Mouse (Mus musculus): Measurements from ENCODE around the gene Hexim2. TPM values are rescaled to one million over a fixed set of nuclear protein-coding genes. Genes with fewer than 3 reads are reported as not detected.

Gene Hexim2
- polyA plus RNA-seq, 1 experiment, result 5.7 TPM

DNA sequence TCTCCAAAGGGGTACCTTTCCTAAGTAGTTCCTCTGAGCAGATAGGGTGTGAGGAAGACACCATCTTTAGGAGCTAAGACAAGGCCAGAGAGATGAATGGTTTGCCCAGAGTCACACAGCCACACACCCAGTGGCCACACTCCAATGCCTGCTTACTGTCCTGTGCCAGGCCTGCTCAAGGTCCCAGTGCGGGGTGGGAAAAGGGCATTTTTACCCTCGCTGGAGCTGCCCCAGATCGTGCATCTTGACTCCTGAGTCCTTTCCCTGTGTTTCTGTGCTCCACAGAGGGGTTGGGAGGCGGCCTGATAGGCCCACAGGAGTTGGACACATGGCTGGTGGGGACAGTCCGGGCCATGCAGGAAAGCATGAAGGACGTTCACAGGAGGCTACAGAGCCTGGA lies 26.4 kb upstream of the Hexim2 start:
- no peak overlapping the region for H3K27ac ChIP-seq (ENCODE audit: control insufficient read depth, insufficient read depth, low read depth, low read length, poor library complexity)
- no peak overlapping the region for H3K4me3 ChIP-seq (replicated peaks; ENCODE audit: control insufficient read depth, low read depth, low read length)
- 89% methylated on average over 6 of the region's 6 CpGs for WGBS
- TF ChIP-seq CTCF (IDR thresholded peaks at IDR 0.05; ENCODE audit: control insufficient read depth, insufficient read depth, low read length), result no peak
- no peak for TF ChIP-seq POLR2A (IDR thresholded peaks at IDR 0.05; ENCODE audit: borderline replicate concordance, control insufficient read depth, low read depth, low read length)
- peaks cover 9% of the 10 kb centered on the region for H3K4me1 ChIP-seq (ENCODE audit: control insufficient read depth, insufficient read depth, low read length)

GRCm38 (mm10) chr11:103106386-103106785 lies 25.8 kb upstream of the Hexim2 start:
- Histone ChIP-seq H3K4me1 (ENCODE audit: control insufficient read depth, insufficient read depth, low read length) (peaks cover 9% of the 10 kb centered on the region), H3K4me3 (replicated peaks; ENCODE audit: control insufficient read depth, low read depth, low read length) (no peak overlapping the region), H3K27ac (ENCODE audit: control insufficient read depth, insufficient read depth, low read depth, low read length, poor library complexity) (no peak overlapping the region)
- 68% methylated on average over 4 of the region's 4 CpGs for WGBS
- TF ChIP-seq POLR2A (IDR thresholded peaks at IDR 0.05; ENCODE audit: borderline replicate concordance, control insufficient read depth, low read depth, low read length), result no peak
- no peak for TF ChIP-seq CTCF (IDR thresholded peaks at IDR 0.05; ENCODE audit: control insufficient read depth, insufficient read depth, low read length)

- H3K27ac ChIP-seq (ENCODE audit: control insufficient read depth, insufficient read depth, low read depth, low read length, poor library complexity), result no peak overlapping the region
- WGBS, result 70% methylated on average over 10 of the region's 10 CpGs
- TF ChIP-seq CTCF (IDR thresholded peaks at IDR 0.05; ENCODE audit: control insufficient read depth, insufficient read depth, low read length), result no peak
- no peak for TF ChIP-seq POLR2A (IDR thresholded peaks at IDR 0.05; ENCODE audit: borderline replicate concordance, control insufficient read depth, low read depth, low read length)
- no peak overlapping the region for H3K4me3 ChIP-seq (replicated peaks; ENCODE audit: control insufficient read depth, low read depth, low read length)
- no peaks in the 10 kb centered on the region; the same call in 1 of the 2 replicates for H3K4me1 ChIP-seq (ENCODE audit: control insufficient read depth, insufficient read depth, low read length)
Observed at GRCm38 (mm10) chr11:103111301-103111700, 20.9 kb upstream of the Hexim2 start.

DNA sequence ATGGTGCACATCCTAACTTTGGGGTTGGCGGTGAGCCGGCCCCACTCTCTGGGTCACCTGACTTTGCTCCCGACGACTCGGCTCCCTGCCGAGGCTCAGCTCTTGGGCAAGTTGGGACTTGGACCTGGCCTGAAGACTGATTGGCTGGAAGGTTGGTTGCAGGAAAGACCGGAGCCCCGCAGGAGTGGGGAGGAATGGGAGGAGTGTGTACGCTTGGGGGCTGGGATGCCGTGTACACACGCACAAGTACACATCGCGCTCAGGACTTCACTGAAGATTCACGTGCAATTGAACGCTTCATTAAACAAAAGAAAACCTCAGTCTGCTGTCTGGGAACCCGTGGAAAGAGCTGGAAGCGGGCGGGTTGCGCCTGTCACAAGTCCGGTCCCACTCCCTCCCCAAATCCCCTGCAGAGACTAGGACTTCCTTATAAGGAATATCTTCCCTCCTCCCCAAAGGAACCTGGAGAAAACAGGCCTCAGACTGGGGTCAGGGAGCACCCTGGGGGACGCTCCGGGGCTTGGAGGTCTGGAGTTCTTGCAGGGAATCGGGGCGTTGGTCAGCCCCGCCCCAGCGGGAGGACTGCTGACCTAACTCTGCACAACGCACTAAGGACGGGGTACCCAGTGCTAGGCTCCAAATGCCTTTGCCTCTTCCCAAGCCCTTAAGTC lies 20.2 kb upstream of the Hexim2 start:
- no peak overlapping the region for H3K27ac ChIP-seq (ENCODE audit: control insufficient read depth, insufficient read depth, low read depth, low read length, poor library complexity)
- no peaks in the 10 kb centered on the region; the same call in 1 of the 2 replicates for H3K4me1 ChIP-seq (ENCODE audit: control insufficient read depth, insufficient read depth, low read length)
- TF ChIP-seq CTCF (IDR thresholded peaks at IDR 0.05; ENCODE audit: control insufficient read depth, insufficient read depth, low read length) (no peak), POLR2A (IDR thresholded peaks at IDR 0.05; ENCODE audit: borderline replicate concordance, control insufficient read depth, low read depth, low read length) (no peak)
- WGBS, result 10% methylated on average over 28 of the region's 28 CpGs
- no peak overlapping the region for H3K4me3 ChIP-seq (replicated peaks; ENCODE audit: control insufficient read depth, low read depth, low read length)

DNA sequence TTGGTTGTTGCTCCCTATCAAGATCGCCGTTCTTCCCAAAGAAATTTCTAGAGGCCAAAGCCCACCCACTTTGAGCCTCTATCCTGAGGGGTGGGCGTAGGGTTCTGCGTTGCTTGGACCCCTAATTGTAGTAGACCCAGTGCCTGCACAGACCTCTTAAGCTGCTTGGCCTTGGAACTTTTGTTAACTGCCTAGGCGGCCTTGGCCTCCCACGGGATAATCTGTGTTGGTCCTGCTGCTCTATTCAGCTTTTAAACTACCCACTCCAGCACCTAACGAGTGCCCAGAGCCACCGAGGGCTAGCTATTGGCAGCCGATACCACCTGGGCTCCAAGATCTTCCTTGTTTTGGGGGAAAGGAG lies 19.7 kb upstream of the Hexim2 start:
- no peak for TF ChIP-seq POLR2A (IDR thresholded peaks at IDR 0.05; ENCODE audit: borderline replicate concordance, control insufficient read depth, low read depth, low read length)
- TF ChIP-seq CTCF (IDR thresholded peaks at IDR 0.05; ENCODE audit: control insufficient read depth, insufficient read depth, low read length), result no peak
- no peak overlapping the region for H3K27ac ChIP-seq (ENCODE audit: control insufficient read depth, insufficient read depth, low read depth, low read length, poor library complexity)
- H3K4me3 ChIP-seq (replicated peaks; ENCODE audit: control insufficient read depth, low read depth, low read length), result no peak overlapping the region
- WGBS, result 58% methylated on average over 9 of the region's 9 CpGs
- H3K4me1 ChIP-seq (ENCODE audit: control insufficient read depth, insufficient read depth, low read length), result no peaks in the 10 kb centered on the region; the same call in 1 of the 2 replicates

DNA sequence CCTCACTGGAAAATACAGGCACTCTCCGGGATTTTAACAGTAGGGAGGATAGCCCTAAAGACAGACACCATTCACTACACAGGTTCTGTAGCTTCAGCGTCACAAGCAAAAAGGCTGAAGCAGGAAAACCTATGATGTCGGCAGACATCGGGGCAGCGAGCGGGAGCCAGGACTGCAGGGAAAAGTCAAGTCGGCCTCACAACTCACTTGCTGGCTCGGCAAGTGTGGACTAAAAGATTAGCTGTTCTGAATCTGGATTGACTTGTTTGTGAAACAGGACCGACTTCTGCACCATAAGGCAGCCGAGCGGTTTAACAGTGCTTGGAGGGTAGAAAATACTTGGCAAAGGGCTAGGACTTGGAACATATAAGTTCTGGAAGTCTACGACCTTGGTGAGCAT lies 19.2 kb upstream of the Hexim2 start:
- TF ChIP-seq CTCF (IDR thresholded peaks at IDR 0.05; ENCODE audit: control insufficient read depth, insufficient read depth, low read length) (no peak), POLR2A (IDR thresholded peaks at IDR 0.05; ENCODE audit: borderline replicate concordance, control insufficient read depth, low read depth, low read length) (no peak)
- Histone ChIP-seq H3K4me1 (ENCODE audit: control insufficient read depth, insufficient read depth, low read length) (no peaks in the 10 kb centered on the region; the same call in 1 of the 2 replicates), H3K4me3 (replicated peaks; ENCODE audit: control insufficient read depth, low read depth, low read length) (no peak overlapping the region), H3K27ac (ENCODE audit: control insufficient read depth, insufficient read depth, low read depth, low read length, poor library complexity) (no peak overlapping the region)
- 85% methylated on average over 12 of the region's 12 CpGs for WGBS

DNA sequence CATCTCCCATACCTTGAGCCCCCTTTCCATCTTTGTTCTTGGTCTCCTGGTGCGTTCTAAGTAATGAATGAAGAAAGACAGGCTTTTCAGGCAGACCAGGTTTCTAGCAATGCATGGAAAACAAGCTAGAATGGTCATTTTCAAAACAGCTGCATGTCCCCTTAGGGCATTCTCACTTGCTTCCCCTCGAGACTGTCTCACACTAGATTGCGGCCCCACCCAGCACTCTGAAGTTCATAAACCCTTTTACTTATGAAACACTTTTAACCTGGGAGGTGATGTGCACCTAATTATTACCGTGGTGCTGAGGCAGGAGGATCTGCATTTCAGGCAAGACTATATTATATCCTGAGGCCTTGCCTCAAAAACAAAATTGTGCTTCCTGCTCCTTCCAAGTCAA lies 18.5 kb upstream of the Hexim2 start:
- H3K4me1 ChIP-seq (ENCODE audit: control insufficient read depth, insufficient read depth, low read length), result no peaks in the 10 kb centered on the region; the same call in 1 of the 2 replicates
- WGBS, result 81% methylated on average over 4 of the region's 4 CpGs
- H3K27ac ChIP-seq (ENCODE audit: control insufficient read depth, insufficient read depth, low read depth, low read length, poor library complexity), result no peak overlapping the region
- no peak overlapping the region for H3K4me3 ChIP-seq (replicated peaks; ENCODE audit: control insufficient read depth, low read depth, low read length)
- no peak for TF ChIP-seq POLR2A (IDR thresholded peaks at IDR 0.05; ENCODE audit: borderline replicate concordance, control insufficient read depth, low read depth, low read length)
- no peak for TF ChIP-seq CTCF (IDR thresholded peaks at IDR 0.05; ENCODE audit: control insufficient read depth, insufficient read depth, low read length)

DNA sequence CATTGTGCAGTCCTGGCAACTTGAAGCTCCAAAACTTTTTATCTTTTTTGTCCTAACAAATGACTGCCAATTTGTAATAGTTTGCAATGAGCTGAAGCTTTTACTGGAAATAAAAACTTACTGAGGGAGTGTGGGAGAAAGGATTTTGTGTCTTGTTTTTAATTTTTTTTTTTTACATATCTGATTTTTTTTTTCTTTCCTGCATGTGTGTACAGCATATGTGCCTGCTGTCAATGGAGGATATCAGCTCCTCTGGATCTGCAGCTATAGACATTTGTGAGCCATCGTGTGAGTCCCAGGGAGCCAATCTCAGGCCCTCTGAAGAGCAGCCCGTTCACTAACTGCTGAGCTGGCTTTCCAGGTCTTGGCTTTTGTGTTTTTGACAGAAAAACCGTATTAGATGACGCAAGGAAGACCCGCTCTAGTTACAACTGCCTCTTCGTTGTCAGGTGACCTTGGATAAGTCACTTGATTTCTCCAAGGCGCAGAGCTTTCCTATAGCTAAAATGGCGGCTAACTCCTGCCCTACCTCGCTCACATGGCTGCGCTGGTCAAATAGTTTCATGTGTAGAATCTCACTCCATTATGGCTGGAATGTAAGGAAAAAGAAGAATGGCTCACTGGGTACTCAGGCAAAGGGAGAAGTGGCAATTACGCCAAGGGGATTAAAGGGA lies 17.8 kb upstream of the Hexim2 start:
- 80% methylated on average over 11 of the region's 11 CpGs for WGBS
- no peaks in the 10 kb centered on the region; the same call in 1 of the 2 replicates for H3K4me1 ChIP-seq (ENCODE audit: control insufficient read depth, insufficient read depth, low read length)
- peak overlapping the region; percentile 74 for H3K4me3 ChIP-seq (replicated peaks; ENCODE audit: control insufficient read depth, low read depth, low read length)
- H3K27ac ChIP-seq (ENCODE audit: control insufficient read depth, insufficient read depth, low read depth, low read length, poor library complexity), result peak overlapping the region; percentile 94
- TF ChIP-seq POLR2A (IDR thresholded peaks at IDR 0.05; ENCODE audit: borderline replicate concordance, control insufficient read depth, low read depth, low read length) (no peak), CTCF (IDR thresholded peaks at IDR 0.05; ENCODE audit: control insufficient read depth, insufficient read depth, low read length) (no peak)

All from bone marrow, adult 2 months (tissue).